Mouse (Mus musculus): ENCODE results near the gene Mcoln3. TPM values are rescaled to one million over a fixed set of nuclear protein-coding genes. Genes with fewer than 3 reads are reported as not detected.

Mcoln3 gene
- polyA plus RNA-seq, 1 experiment from 2014 or later, result 7.1 TPM

DNA sequence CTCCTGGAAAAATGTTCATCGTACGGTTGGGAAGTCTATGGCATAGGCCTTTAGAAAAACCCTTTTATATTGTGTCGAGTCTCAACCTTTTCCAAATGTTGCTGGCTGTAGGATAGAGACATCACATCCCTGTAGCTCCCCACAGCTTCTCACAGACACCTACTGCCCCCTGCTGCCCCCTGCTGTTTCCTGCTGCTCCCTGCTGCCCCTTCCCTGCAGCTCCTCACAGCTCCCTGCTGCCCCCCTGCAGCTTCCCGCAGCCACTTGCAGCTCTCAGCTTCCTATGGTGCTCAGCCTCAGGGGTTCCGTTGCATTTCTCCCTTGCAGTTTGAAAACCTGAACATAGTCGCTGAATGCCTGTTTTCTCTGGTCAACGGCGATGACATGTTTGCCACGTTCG, 72.7 kb downstream of the Mcoln3 start:
- WGBS, result 70% methylated on average over 10 of the region's 10 CpGs
- DNase-seq (ENCODE audit: low spot score) (no peak), ATAC-seq (replicated peaks; ENCODE audit: low FRiP score, low TSS enrichment, low read depth) (no peak)
- Histone ChIP-seq H3K9me3 (ENCODE audit: control insufficient read depth, low read length) (0 out of 2 replicates have a peak, but pooled peaks cover 3% of the 10 kb centered on the region), H3K36me3 (ENCODE audit: control insufficient read depth, insufficient read depth, low read length) (no peaks in the 10 kb centered on the region), H3K27ac (ENCODE audit: low read depth) (no peak overlapping the region), H3K4me1 (replicated peaks; ENCODE audit: control insufficient read depth, insufficient read depth, low read length) (no peaks in the 10 kb centered on the region), H3K4me2 (ENCODE audit: low read length) (no peak overlapping the region), H3K4me3 (ENCODE audit: low read depth, low read length) (no peak overlapping the region), H3K27me3 (replicated peaks; ENCODE audit: control insufficient read depth, insufficient read depth, low read length) (no peaks in the 10 kb centered on the region), H3K9ac (ENCODE audit: low read length) (no peak overlapping the region)

Other genes starting within 250 kb of the Mcoln3 start
- 52.9 and 53.5 TPM in 2 replicates for gene Bcl10, start 194.6 kb upstream of the Mcoln3 start, polyA plus RNA-seq (2014; fragmentation: Nextera tagmentation; extraction: Ambion mirVana)
- gene 2410004B18Rik, start 179.4 kb upstream of the Mcoln3 start, polyA plus RNA-seq (2014; fragmentation: Nextera tagmentation; extraction: Ambion mirVana), result 46.2 and 50.7 TPM in 2 replicates
- 3.9 TPM in 2 replicates for gene Syde2, start 129.6 kb upstream of the Mcoln3 start, polyA plus RNA-seq (2014; fragmentation: Nextera tagmentation; extraction: Ambion mirVana)
- gene Wdr63, start 9.3 kb upstream of the Mcoln3 start, polyA plus RNA-seq (2014; fragmentation: Nextera tagmentation; extraction: Ambion mirVana), result 0.17 TPM in 1 of 2 replicates, not detected in the other
- 4.1 and 4.2 TPM in 2 replicates for gene Mcoln2, start 32.4 kb downstream of the Mcoln3 start, polyA plus RNA-seq (2014; fragmentation: Nextera tagmentation; extraction: Ambion mirVana)
- gene Lpar3, start 103.5 kb downstream of the Mcoln3 start, polyA plus RNA-seq (2014; fragmentation: Nextera tagmentation; extraction: Ambion mirVana), result 1.4 TPM in 2 replicates

All from intestine, embryonic 14.5 days (tissue).